Mouse (Mus musculus): ENCODE results near the gene Baiap2l1. TPM values are rescaled to one million over a fixed set of nuclear protein-coding genes. Genes with fewer than 3 reads are reported as not detected.

Baiap2l1 gene
- polyA plus RNA-seq, 1 experiment from 2014 or later, result 2.5 TPM

DNA sequence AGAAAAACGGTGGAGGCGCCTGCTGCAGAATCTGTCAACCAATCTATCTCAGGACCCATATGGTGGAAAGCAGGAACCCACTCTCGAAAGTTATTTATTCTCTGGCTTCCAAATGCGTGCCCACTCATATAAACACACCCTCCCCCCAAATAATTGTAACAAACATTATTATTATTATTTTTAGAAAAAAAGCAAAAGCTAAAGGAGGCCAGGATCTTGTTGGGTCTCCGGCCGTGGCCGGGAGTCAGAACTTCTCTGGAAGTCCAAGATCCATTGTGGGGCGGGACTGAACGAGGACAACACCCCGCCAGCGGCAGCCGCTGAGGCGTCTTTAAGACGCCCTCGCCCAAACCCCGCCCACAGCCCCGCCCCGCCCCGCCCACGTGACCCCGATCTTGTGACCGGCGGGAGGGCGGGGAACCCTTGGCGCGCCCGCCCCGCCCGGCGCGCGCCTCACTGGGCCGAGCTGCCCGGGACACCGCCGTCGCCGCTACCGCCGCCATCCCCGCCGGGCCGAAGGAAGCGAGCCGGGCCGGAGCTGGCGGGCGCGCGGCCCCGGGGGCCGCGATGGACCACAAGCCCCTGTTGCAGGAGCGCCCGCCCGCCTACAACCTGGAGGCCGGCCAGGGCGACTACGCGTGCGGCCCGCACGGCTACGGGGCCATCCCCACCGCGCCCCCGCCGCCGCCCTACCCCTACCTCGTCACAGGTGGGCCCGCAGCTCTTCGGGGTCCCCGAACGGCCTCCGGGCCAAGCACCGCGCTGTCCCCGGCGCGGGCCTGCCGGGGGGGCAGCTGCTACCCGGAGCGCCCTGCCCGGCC lies 102.9 kb downstream of the Baiap2l1 start:
- Histone ChIP-seq H3K4me3 (peak overlapping the region; percentile 82), H3K4me1 (peaks cover 37% of the 10 kb centered on the region), H3K9me3 (peaks cover 3% of the 10 kb centered on the region; the same call in 1 of the 2 replicates), H3K4me2 (replicated peaks) (peak overlapping the region; percentile 86), H3K27ac (replicated peaks) (peak overlapping the region; percentile 90), H3K27me3 (no peaks in the 10 kb centered on the region), H3K9ac (replicated peaks) (peak overlapping the region; percentile 97), H3K36me3 (peaks cover 13% of the 10 kb centered on the region; the same call in 1 of the 2 replicates)
- WGBS, result 1% methylated on average over 63 of the region's 84 CpGs
- ATAC-seq (ENCODE audit: low FRiP score, low read depth), result peak; percentile 80

DNA sequence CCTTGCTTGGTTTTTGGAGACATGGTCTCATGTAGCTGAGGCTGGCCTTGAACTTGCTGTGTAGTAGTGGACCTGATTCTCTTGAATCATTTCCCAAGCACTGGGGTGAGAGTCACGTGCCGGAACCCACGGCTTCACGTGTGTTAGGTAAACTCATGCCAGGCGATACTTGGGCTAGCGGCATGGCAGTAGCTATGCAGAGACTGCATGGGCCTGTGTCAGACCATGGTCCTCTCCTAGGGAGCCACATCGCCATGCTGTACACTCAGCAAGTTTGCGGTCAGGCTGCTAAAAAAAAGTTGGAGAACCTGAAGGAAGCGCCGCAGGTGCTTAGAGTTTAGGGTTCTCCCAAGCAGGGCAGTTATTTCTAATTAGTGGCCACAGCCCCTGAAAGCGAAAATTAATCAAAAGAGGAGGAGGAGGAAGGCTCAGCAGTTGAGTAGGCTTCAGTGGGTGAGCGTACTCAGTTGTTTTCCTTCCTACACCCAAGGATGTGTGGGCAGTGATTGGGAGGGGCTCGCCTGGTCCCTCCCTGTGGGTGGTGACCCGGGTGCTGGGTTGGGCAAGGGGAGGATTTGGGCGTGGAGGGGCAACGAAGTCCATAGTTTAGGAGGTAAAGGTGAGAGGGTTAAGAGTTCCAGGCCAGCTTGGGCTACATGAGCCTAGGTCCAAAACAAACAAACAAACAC lies 103.6 kb downstream of the Baiap2l1 start:
- H3K4me1 ChIP-seq, result peaks cover 31% of the 10 kb centered on the region
- peak overlapping the region; percentile 86 for H3K4me2 ChIP-seq (replicated peaks)
- ATAC-seq (ENCODE audit: low FRiP score, low read depth), result peak; percentile 2; the same call in 1 of the 2 replicates
- H3K27ac ChIP-seq (replicated peaks), result peak overlapping the region; percentile 90; the same call in 1 of the 2 replicates
- peaks cover 6% of the 10 kb centered on the region; the same call in 1 of the 2 replicates for H3K9me3 ChIP-seq
- peak overlapping the region; percentile 97; the same call in 1 of the 2 replicates for H3K9ac ChIP-seq (replicated peaks)
- 62% methylated on average over 16 of the region's 16 CpGs for WGBS
- H3K27me3 ChIP-seq, result no peaks in the 10 kb centered on the region
- peaks cover 10% of the 10 kb centered on the region; the same call in 1 of the 2 replicates for H3K36me3 ChIP-seq
- H3K4me3 ChIP-seq, result peak overlapping the region; percentile 82

DNA sequence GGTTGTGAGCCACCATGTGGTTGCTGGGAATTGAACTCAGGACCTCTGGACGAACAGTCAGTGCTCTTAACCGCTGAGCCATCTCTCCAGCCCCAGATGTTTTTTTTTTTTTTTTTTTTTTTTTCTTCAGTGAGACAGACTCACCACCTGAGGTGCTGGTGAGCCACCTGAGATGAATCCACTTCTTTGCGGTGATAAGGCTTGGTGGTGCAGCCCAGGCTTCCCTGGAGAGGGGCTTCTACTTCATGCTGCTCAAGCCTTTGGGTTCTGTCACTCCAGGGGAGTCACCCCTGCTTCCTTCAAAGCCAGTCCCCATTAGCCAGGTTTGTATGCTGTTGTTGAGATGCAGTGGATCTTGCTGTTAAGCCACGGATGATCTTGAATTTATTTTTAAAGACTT lies 104.7 kb downstream of the Baiap2l1 start:
- ATAC-seq (ENCODE audit: low FRiP score, low read depth), result no peak
- Histone ChIP-seq H3K9ac (replicated peaks) (no peak overlapping the region), H3K27ac (replicated peaks) (no peak overlapping the region), H3K27me3 (no peaks in the 10 kb centered on the region), H3K4me2 (replicated peaks) (no peak overlapping the region), H3K4me1 (peaks cover 21% of the 10 kb centered on the region), H3K9me3 (peaks cover 6% of the 10 kb centered on the region; the same call in 1 of the 2 replicates), H3K4me3 (no peak overlapping the region), H3K36me3 (no peaks in the 10 kb centered on the region)
- WGBS, result 62% methylated on average over 4 of the region's 4 CpGs

DNA sequence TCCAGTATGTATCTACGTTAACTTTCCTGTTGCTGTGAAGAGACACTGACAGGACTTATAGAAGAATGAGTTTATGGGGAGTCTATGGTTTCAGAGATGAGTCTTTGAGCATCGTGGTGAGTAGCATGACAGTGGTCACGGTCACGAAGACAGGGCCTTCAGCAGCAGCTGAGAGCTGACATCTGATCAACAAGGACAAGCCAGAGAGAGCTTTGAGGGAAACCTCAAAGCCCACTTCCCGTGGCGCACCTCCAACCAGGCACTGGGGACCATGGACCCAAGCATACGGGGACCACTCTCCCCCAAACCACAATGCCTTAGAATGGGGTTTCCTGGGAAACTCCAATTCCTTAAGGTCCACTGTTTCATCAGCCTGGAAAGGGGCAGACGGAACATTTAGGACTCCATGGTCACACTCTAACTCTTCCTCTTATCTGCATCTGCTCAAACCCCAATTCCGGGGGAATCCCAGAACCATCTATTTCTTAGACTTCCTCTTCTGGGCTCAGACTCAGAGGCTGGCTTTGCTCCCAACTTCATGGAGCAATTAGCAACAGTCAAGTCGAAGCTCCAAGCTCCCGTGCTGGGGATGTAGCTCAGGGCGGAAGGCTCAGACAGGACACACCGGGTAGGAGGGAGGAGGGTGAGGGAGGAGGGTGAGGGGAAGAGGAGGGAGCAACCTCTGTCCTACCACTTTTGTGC lies 105.9 kb downstream of the Baiap2l1 start:
- Histone ChIP-seq H3K4me1 (peaks cover 9% of the 10 kb centered on the region), H3K9ac (replicated peaks) (no peak overlapping the region), H3K4me2 (replicated peaks) (no peak overlapping the region), H3K27ac (replicated peaks) (no peak overlapping the region), H3K36me3 (no peaks in the 10 kb centered on the region), H3K9me3 (peaks cover 6% of the 10 kb centered on the region; the same call in 1 of the 2 replicates), H3K4me3 (no peak overlapping the region), H3K27me3 (no peaks in the 10 kb centered on the region)
- 89% methylated on average over 12 of the region's 13 CpGs for WGBS
- ATAC-seq (ENCODE audit: low FRiP score, low read depth), result no peak

DNA sequence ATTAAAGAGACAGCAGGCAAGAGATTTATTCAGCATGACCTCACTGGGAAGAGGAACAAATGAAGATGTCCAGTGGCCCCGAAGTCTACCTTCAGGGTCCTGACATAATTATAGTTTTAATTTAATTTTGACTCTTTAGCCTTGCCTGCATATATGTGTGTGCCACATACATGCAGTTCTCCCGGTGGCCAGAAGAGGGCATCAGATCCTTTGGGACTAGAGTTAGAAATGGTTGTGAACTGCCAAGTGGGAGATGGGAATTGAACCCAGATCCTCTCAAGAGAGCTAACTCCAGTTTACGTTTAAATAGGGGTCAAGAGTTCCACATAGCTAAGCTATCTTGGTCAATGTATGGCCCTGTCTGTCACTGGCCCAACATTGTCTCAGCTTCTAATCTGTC lies 108.0 kb downstream of the Baiap2l1 start:
- no peaks in the 10 kb centered on the region for H3K36me3 ChIP-seq
- no peaks in the 10 kb centered on the region for H3K27me3 ChIP-seq
- no peak overlapping the region for H3K4me3 ChIP-seq
- H3K27ac ChIP-seq (replicated peaks), result no peak overlapping the region
- no peak for ATAC-seq (ENCODE audit: low FRiP score, low read depth)
- H3K4me2 ChIP-seq (replicated peaks), result no peak overlapping the region
- H3K9ac ChIP-seq (replicated peaks), result no peak overlapping the region
- peaks cover 6% of the 10 kb centered on the region; the same call in 1 of the 2 replicates for H3K9me3 ChIP-seq
- 86% methylated on average over 3 of the region's 3 CpGs for WGBS
- H3K4me1 ChIP-seq, result no peaks in the 10 kb centered on the region

DNA sequence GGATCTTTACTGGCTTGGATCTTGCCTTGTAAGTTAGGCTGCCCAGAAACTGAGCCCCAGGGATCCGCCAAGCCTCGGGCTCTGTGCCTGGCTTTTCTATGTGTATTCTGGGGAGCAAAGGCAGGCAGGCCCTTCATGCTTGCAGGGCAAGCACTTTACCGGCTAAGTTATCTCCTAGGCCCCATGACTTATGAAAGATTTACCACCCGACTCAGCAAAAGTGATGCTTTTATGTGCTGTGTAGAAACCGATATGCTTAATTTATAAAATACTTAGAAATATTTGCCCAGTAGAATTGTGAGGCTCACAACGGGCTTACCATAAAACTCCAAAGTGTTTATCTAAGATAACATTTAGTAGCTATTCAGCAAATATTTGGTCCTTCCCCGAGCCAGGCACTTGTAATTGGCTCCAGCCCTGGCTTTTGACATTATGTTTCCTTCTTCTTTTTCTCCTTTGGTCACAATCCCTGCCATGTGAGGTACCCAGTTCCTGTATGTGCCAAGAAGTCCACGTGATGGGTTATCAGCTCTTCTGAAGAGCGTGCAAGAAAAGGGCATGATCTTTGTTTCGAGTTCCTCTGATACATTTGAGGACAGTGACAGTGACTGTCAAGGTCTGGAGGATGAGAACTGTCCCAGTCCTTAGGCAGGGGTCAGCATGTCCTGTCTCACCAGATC lies 109.9 kb downstream of the Baiap2l1 start:
- no peak for ATAC-seq (ENCODE audit: low FRiP score, low read depth)
- 85% methylated on average over 10 of the region's 10 CpGs for WGBS

DNA sequence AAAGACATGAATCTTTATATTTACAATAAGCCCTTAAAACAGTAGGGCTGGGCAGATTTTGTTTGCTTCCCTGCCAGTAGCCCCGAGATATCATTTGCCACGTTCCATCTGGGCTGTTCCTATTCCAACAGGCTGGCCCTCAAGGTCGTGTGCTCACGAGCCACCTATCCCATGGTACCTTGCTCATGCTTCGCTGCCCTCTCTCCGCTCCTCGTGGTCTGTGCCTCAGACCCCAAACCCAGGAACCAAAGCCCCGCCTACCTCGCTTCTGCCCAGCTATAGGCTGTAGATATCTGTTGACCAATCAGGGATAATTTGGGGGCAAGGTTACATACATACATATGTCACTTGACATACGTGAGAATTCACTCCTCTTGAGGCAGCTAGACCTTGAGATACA lies 110.6 kb downstream of the Baiap2l1 start:
- Histone ChIP-seq H3K9ac (replicated peaks) (no peak overlapping the region), H3K36me3 (no peaks in the 10 kb centered on the region), H3K9me3 (peaks cover 6% of the 10 kb centered on the region; the same call in 1 of the 2 replicates), H3K27ac (replicated peaks) (no peak overlapping the region), H3K27me3 (no peaks in the 10 kb centered on the region), H3K4me1 (no peaks in the 10 kb centered on the region), H3K4me2 (replicated peaks) (no peak overlapping the region), H3K4me3 (no peak overlapping the region)
- no peak for ATAC-seq (ENCODE audit: low FRiP score, low read depth)
- 81% methylated on average over 10 of the region's 10 CpGs for WGBS

More for the DNA sequence above, 109.9 kb downstream of the Baiap2l1 start:
- H3K4me1 ChIP-seq, result no peaks in the 10 kb centered on the region
- no peak overlapping the region for H3K4me3 ChIP-seq
- H3K36me3 ChIP-seq, result no peaks in the 10 kb centered on the region
- peaks cover 6% of the 10 kb centered on the region; the same call in 1 of the 2 replicates for H3K9me3 ChIP-seq
- no peaks in the 10 kb centered on the region for H3K27me3 ChIP-seq
- H3K4me2 ChIP-seq (replicated peaks), result no peak overlapping the region
- H3K27ac ChIP-seq (replicated peaks), result no peak overlapping the region
- no peak overlapping the region for H3K9ac ChIP-seq (replicated peaks)

DNA sequence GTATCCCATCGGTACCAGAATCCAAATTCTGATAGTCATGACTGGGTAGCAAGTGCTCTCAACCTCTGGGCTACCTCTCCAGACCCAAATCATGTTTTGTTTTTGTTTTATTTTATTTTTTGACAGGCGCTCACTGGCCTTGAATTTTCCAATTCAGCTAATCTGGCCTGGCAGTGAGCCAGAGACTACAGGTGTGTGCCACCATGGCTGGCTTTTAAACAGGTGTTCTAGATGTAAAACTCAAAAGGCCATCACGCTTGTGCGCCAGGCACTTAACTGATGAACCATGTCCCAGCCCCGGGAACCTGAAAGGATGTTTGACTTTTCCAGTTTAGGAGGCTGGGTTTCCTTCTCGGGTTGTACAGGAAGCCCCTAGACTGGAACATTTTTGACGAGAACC lies 111.2 kb downstream of the Baiap2l1 start:
- H3K4me3 ChIP-seq, result no peak overlapping the region
- H3K9me3 ChIP-seq, result peaks cover 6% of the 10 kb centered on the region; the same call in 1 of the 2 replicates
- H3K4me2 ChIP-seq (replicated peaks), result no peak overlapping the region
- no peaks in the 10 kb centered on the region for H3K4me1 ChIP-seq
- ATAC-seq (ENCODE audit: low FRiP score, low read depth), result no peak
- H3K9ac ChIP-seq (replicated peaks), result no peak overlapping the region
- H3K27ac ChIP-seq (replicated peaks), result no peak overlapping the region
- WGBS, result 87% methylated on average over 7 of the region's 7 CpGs
- no peaks in the 10 kb centered on the region for H3K36me3 ChIP-seq
- no peaks in the 10 kb centered on the region for H3K27me3 ChIP-seq

DNA sequence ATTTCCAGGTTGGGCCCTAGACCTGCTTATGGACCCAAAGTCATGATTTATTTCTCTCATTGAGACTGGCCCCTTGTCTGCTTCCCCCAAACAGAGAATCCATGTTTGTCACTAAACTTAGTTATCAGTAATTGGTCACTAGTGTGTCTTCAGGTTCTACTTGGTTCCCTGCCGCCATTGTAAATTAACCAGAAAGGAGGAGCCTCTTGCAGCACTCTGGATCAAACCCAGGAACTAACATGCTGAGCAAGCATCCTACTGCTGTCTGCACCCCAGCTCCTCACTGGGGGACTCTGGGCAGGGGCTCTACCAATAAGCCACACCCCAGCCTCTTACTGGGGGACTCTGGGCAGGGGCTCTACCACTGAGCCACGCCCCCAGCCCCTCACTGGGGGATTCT lies 112.3 kb downstream of the Baiap2l1 start:
- H3K4me3 ChIP-seq, result no peak overlapping the region
- no peak overlapping the region for H3K4me2 ChIP-seq (replicated peaks)
- H3K4me1 ChIP-seq, result no peaks in the 10 kb centered on the region
- H3K36me3 ChIP-seq, result no peaks in the 10 kb centered on the region
- H3K9ac ChIP-seq (replicated peaks), result no peak overlapping the region
- WGBS, result 78% methylated on average over 2 of the region's 2 CpGs
- ATAC-seq (ENCODE audit: low FRiP score, low read depth), result no peak
- H3K9me3 ChIP-seq, result peaks cover 6% of the 10 kb centered on the region; the same call in 1 of the 2 replicates
- no peak overlapping the region for H3K27ac ChIP-seq (replicated peaks)
- no peaks in the 10 kb centered on the region for H3K27me3 ChIP-seq

DNA sequence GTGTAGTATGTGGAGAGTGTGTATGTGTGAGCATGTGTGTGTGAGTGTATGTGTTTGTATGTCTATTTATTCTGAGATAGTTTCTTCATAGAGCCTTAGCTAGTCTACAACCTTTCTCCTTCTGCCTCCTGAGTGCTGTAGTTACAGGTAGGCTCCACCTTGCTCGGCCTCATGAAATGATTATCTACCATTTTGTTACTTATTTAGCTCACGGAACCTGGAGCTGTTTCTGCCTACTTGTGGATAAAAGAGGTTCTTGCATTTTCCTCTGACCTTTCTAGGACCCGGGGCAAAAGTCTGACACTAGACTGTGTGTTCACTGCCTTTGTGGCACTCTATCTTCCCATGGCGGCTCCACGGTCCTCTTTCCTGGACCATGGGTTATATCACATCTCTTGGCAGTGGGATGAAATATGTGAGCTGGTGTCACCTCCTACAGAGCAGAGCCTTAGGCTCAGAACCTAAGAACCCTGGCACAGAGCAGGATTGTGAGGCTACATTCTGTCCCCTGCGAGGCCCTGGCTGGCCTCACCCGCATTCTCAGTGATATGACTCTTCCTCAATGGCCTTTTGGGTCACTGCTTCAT lies 113.9 kb downstream of the Baiap2l1 start, which contains the start of gene Bri3:
TSS of gene Bri3 (plus strand) at position 537 of the 587 bp plus-strand sequence.
- no peak for ATAC-seq (ENCODE audit: low FRiP score, low read depth)
- WGBS, result 91% methylated on average over 7 of the region's 7 CpGs
- no peaks in the 10 kb centered on the region for H3K27me3 ChIP-seq
- H3K9ac ChIP-seq (replicated peaks), result no peak within 1 kb of the TSS
- H3K27ac ChIP-seq (replicated peaks), result no peak within 1 kb of the TSS
- H3K9me3 ChIP-seq, result no peaks in the 10 kb centered on the region
- H3K4me2 ChIP-seq (replicated peaks), result no peak within 1 kb of the TSS
- no peak within 1 kb of the TSS for H3K4me3 ChIP-seq
- no peaks in the 10 kb centered on the region for H3K36me3 ChIP-seq
- H3K4me1 ChIP-seq, result no peaks in the 10 kb centered on the region

DNA sequence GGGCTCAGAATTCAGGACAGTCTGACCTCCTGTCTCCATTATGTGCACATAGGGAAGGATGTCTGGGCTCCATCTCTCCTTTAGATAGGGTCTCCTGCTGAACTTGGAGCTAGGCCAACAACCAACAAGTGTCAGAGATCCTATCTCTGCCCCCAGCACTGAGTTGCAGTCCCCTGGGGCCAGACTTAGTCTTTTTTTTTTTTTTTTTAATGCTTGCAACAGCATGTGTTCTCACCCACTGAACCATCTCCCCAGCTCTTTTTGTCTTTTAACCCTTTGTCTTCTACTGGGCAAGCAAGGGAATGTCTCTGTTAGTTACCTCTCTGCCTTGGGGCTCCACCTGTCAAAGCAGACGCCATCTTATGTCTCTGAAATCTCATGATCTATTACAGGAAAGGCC lies 118.9 kb downstream of the Baiap2l1 start:
- Histone ChIP-seq H3K27ac (replicated peaks) (no peak overlapping the region), H3K4me1 (no peaks in the 10 kb centered on the region), H3K4me3 (no peak overlapping the region), H3K9ac (replicated peaks) (no peak overlapping the region), H3K27me3 (no peaks in the 10 kb centered on the region), H3K36me3 (no peaks in the 10 kb centered on the region), H3K4me2 (replicated peaks) (no peak overlapping the region), H3K9me3 (no peaks in the 10 kb centered on the region)
- 75% methylated on average over 1 of the region's 1 CpGs for WGBS
- no peak for ATAC-seq (ENCODE audit: low FRiP score, low read depth)

Data from midbrain, embryonic 12.5 days (tissue).